Mouse (Mus musculus): Measurements from ENCODE around the gene Phtf2. TPM values are rescaled to one million over a fixed set of nuclear protein-coding genes. Genes with fewer than 3 reads are reported as not detected.

Phtf2 gene
- polyA plus RNA-seq, 1 experiment from 2014 or later: 3.2 TPM

- ATAC-seq: no peak
- H3K27ac ChIP-seq (ENCODE audit: low read depth): no peak overlapping the region
These were observed 22.7 kb upstream of the Phtf2 start for GRCm38 (mm10) chr5:20904647-20905046.

DNA sequence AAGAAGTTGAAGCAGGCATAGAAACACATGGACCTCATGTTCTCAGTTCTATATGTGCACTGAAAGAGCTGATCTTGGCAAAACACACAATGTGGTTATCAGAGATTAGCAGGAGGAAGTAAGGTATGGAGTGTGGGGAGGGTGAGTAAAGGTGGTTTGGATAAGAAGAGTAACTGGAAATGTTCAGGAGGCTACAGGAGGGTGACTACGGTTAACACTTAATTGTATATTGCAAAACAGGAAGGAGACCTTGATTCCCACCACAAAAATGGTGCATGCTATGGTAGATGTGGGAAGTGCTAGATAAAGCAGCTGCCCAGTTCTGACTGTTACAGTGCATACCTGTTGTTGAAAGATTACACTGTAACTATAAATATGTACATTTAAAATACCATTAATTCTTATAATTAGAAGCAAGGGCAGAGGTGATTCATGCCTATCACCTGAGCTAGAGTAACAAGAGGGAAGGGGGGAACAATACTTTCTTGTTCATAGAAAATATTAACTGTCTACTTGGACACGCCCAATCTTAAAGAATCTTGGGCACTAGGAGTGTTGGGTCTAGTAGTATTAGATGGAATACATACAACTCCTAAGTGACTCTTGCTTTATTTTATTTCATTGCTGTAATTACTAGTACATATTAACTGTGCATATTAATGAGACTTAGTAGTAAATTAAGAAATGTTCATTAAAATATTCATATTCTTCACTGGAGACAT lies 15.7 kb upstream of the Phtf2 start:
- peaks cover 54% of the 10 kb centered on the region for H3K36me3 ChIP-seq (replicated peaks; ENCODE audit: insufficient read depth, low read length)
- peaks cover 4% of the 10 kb centered on the region; the same call in 1 of the 2 replicates for H3K4me1 ChIP-seq (ENCODE audit: insufficient read depth)
- no peak overlapping the region for H3K9ac ChIP-seq (replicated peaks)
- H3K27me3 ChIP-seq (ENCODE audit: insufficient read depth, low read length): no peaks in the 10 kb centered on the region
- DNase-seq (no peak), ATAC-seq (peak; percentile 99)
- TF ChIP-seq EP300 (IDR thresholded peaks at IDR 0.05; ENCODE audit: low read depth) (peak; percentile 98), CTCF (IDR thresholded peaks at IDR 0.05; ENCODE audit: low read depth) (no peak)
- H3K9me3 ChIP-seq (ENCODE audit: low read length): no peaks in the 10 kb centered on the region
- no peak overlapping the region for H3K4me3 ChIP-seq (ENCODE audit: low read depth, low read length)
- H3K4me2 ChIP-seq (ENCODE audit: low read depth, low read length): peak overlapping the region; percentile 37; the same call in 1 of the 2 replicates
- H3K27ac ChIP-seq (ENCODE audit: low read depth): peak overlapping the region; percentile 78
- WGBS (ENCODE audit: insufficient replicate concordance): 45% methylated on average over 2 of the region's 2 CpGs

More at GRCm38 (mm10) chr5:20904647-20905046, 22.7 kb upstream of the Phtf2 start:
- H3K4me1 ChIP-seq (ENCODE audit: insufficient read depth): no peaks in the 10 kb centered on the region
- TF ChIP-seq CTCF (IDR thresholded peaks at IDR 0.05; ENCODE audit: low read depth) (no peak), EP300 (IDR thresholded peaks at IDR 0.05; ENCODE audit: low read depth) (no peak)
- H3K9ac ChIP-seq (replicated peaks): no peak overlapping the region
- no peak overlapping the region for H3K4me2 ChIP-seq (ENCODE audit: low read depth, low read length)
- H3K27me3 ChIP-seq (ENCODE audit: insufficient read depth, low read length): no peaks in the 10 kb centered on the region
- DNase-seq: no peak
- H3K9me3 ChIP-seq (ENCODE audit: low read length): no peaks in the 10 kb centered on the region
- no peak overlapping the region for H3K4me3 ChIP-seq (ENCODE audit: low read depth, low read length)
- H3K36me3 ChIP-seq (replicated peaks; ENCODE audit: insufficient read depth, low read length): peaks cover 46% of the 10 kb centered on the region
- 70% methylated on average over 2 of the region's 2 CpGs for whole genome bisulfite sequencing (ENCODE audit: insufficient replicate concordance)

GRCm38 (mm10) chr5:20884036-20884620 lies 2.2 kb upstream of the Phtf2 start:
- Histone ChIP-seq H3K9me3 (ENCODE audit: low read length) (no peaks in the 10 kb centered on the region), H3K4me3 (ENCODE audit: low read depth, low read length) (no peak overlapping the region), H3K27me3 (ENCODE audit: insufficient read depth, low read length) (no peaks in the 10 kb centered on the region), H3K36me3 (replicated peaks; ENCODE audit: insufficient read depth, low read length) (peaks cover 9% of the 10 kb centered on the region), H3K4me2 (ENCODE audit: low read depth, low read length) (peak overlapping the region; percentile 94), H3K27ac (ENCODE audit: low read depth) (peak overlapping the region; percentile 91; the same call in 1 of the 2 replicates), H3K9ac (replicated peaks) (peak overlapping the region; percentile 23; the same call in 1 of the 2 replicates), H3K4me1 (ENCODE audit: insufficient read depth) (peaks cover 14% of the 10 kb centered on the region)
- ATAC-seq: no peak
- TF ChIP-seq EP300 (IDR thresholded peaks at IDR 0.05; ENCODE audit: low read depth): no peak
- no peak for DNase-seq
- WGBS (ENCODE audit: insufficient replicate concordance): 56% methylated on average over 4 of the region's 4 CpGs

DNA sequence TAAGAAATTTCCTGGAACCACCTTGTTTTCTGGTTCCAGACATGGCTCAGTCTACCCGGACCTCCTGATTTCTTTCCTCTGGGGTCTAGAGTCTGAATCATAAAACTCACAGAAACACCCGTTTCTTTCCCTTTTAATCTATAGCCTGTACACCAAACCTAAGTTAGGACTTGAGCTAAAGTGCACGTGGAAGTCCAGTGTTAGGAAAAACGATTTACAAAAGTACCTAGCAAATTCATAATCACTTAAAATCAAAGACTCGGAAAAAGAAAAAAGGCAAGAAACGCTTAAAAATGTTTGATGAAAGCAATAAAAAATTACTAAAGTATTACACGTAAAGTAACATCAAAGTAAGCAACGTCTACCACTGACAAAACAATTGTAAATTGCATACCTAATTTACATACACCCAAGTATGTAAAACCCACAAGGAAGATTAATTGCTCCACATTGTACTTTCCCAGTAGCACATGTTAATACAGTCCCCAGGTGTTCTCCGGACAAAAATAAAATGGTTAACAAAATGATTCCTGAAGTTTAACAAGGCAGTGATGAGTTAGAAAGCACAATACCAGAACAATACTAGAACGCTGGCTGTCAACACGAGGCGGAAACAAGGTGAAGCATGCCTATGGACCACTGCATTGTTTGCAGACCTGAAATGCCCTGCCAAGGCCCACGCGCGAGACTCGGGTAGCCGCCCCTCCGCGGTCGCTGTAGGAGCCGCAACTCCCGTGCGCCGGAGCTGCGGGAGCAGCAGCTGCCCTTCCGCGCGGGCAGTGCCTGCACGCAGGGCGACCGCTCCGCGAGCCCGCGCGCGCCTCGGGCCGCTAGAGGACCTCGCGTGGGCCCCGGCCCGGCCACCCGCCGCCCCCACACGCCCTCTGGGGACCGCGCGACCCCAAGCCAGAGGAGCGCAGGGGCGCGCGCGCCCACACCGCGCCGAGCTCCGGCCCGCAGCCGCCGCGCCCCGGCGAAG lies 838 bp downstream of the Phtf2 start:
- peaks cover 14% of the 10 kb centered on the region for H3K4me1 ChIP-seq (ENCODE audit: insufficient read depth)
- WGBS (ENCODE audit: insufficient replicate concordance): 6% methylated on average over 43 of the region's 64 CpGs
- H3K36me3 ChIP-seq (replicated peaks; ENCODE audit: insufficient read depth, low read length): peaks cover 5% of the 10 kb centered on the region; the same call in 1 of the 2 replicates
- DNase-seq: peak; percentile 70
- peak overlapping the region; percentile 86 for H3K4me2 ChIP-seq (ENCODE audit: low read depth, low read length)
- peak overlapping the region; percentile 89 for H3K27ac ChIP-seq (ENCODE audit: low read depth)
- peak overlapping the region; percentile 83 for H3K4me3 ChIP-seq (ENCODE audit: low read depth, low read length)
- ATAC-seq: no peak; the same call in 1 of the 2 replicates
- H3K27me3 ChIP-seq (ENCODE audit: insufficient read depth, low read length): no peaks in the 10 kb centered on the region
- no peak for TF ChIP-seq CTCF (IDR thresholded peaks at IDR 0.05; ENCODE audit: low read depth)
- no peak for TF ChIP-seq EP300 (IDR thresholded peaks at IDR 0.05; ENCODE audit: low read depth)
- H3K9me3 ChIP-seq (ENCODE audit: low read length): no peaks in the 10 kb centered on the region
- peak overlapping the region; percentile 91 for H3K9ac ChIP-seq (replicated peaks)

DNA sequence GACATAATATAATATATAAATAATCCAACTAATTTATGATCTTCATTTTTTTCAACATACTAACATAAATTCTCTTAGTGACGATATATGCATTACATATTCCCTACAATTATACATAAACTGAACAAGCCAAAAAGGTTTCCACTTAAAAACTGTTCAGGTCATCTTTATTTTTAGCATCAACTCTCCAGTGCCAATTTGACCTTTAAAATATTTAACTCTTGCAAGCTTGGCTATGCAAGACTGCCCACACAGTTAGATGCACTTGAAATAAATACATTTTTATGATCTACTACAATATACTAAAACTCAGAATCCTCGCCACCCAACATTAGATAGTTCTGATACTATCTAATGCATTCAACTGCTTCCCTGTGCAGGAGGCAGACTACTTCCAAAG lies 1.5 kb downstream of the Phtf2 start:
- no peak for TF ChIP-seq CTCF (IDR thresholded peaks at IDR 0.05; ENCODE audit: low read depth)
- TF ChIP-seq EP300 (IDR thresholded peaks at IDR 0.05; ENCODE audit: low read depth): no peak
- no peaks in the 10 kb centered on the region for H3K36me3 ChIP-seq (replicated peaks; ENCODE audit: insufficient read depth, low read length)
- ATAC-seq: no peak
- no peaks in the 10 kb centered on the region for H3K27me3 ChIP-seq (ENCODE audit: insufficient read depth, low read length)
- 0 out of 2 replicates have a peak overlapping the region, but pooled peaks have one; percentile 9 for H3K9ac ChIP-seq (replicated peaks)
- no peaks in the 10 kb centered on the region for H3K9me3 ChIP-seq (ENCODE audit: low read length)
- H3K27ac ChIP-seq (ENCODE audit: low read depth): no peak overlapping the region
- peak overlapping the region; percentile 86 for H3K4me2 ChIP-seq (ENCODE audit: low read depth, low read length)
- WGBS (ENCODE audit: insufficient replicate concordance): 68% methylated on average over 2 of the region's 2 CpGs
- peak overlapping the region; percentile 83 for H3K4me3 ChIP-seq (ENCODE audit: low read depth, low read length)
- DNase-seq: no peak
- peaks cover 14% of the 10 kb centered on the region for H3K4me1 ChIP-seq (ENCODE audit: insufficient read depth)
